9 mouse cellular contexts compared by ENCODE assay signal in the genomic region with DNA sequence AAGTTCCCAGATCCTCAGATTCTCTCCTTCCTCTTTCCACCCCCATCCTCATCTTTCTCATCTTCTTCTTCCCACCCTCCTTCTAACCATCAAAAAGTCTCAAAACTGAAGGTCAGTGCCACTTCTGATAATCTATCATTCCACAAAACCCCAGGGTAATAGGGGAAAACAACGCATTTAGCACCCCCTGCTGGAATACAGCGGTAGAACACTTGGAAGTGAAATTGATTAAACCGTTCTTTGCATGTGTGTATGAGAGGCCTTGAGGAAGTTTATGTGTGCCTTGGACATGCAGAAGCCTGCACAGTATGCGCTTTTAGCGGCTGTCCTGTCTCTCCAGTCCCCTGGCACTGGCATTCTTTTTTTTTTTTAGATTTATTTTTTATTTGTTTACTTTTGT. TPM values are rescaled to one million over a fixed set of nuclear protein-coding genes. Genes with fewer than 3 reads are reported as not detected.
DNase-seq lines count a peak whose midpoint lies in the region; ATAC-seq and TF ChIP-seq lines count a peak whose summit lies in the region.
"Had no signal": no experiment of that assay in that cellular context is flagged by ENCODE, and none has a peak within 500 bp of the region (broad histone marks: within the 10 kb centered on the region; RNA-seq: fewer than 3 reads in every experiment).

No protein-coding gene starts in this region.

- H3K4me2 ChIP-seq in intestine, postnatal 0 days (replicated peaks; ENCODE audit: low read depth), result no peak overlapping the region
- no peak overlapping the region for H3K4me2 ChIP-seq in intestine, embryonic 16.5 days (ENCODE audit: low read depth, low read length)

- peak; percentile 79 for DNase-seq in adrenal gland, postnatal 10 days
- DNase-seq in left cerebral cortex, adult 2 months (ENCODE audit: extremely low spot score in 1 of 2, low spot score in 2 of 2), result peak; percentile 61 to 73
- peak; percentile 23 for DNase-seq in ovary, postnatal 36 days (ENCODE audit: low spot score)

- intact Hi-C loops in left cerebral cortex, adult 2 months (cut with DNase I), result no loop called here

- no peak overlapping the region for H3K27ac ChIP-seq in intestine, postnatal 0 days (ENCODE audit: low read depth, low read length)
- H3K27ac ChIP-seq in intestine, embryonic 16.5 days (ENCODE audit: low read length), result no peak overlapping the region
- no peak overlapping the region for H3K27ac ChIP-seq in left cerebral cortex, adult 2 months

- no peaks in the 10 kb centered on the region; the same call in 1 of the 2 replicates for H3K36me3 ChIP-seq in intestine, postnatal 0 days (ENCODE audit: control insufficient read depth, insufficient read depth)
- no peaks in the 10 kb centered on the region for H3K36me3 ChIP-seq in intestine, embryonic 16.5 days (ENCODE audit: control insufficient read depth, insufficient read depth, low read length)
- no peaks in the 10 kb centered on the region for H3K36me3 ChIP-seq in E14TG2a.4 (ENCODE audit: insufficient read depth, low read length)

- H3K4me3 ChIP-seq in intestine, postnatal 0 days (ENCODE audit: low read depth, low read length), result no peak overlapping the region
- no peak overlapping the region for H3K4me3 ChIP-seq in intestine, embryonic 16.5 days (ENCODE audit: low read length)
- H3K4me3 ChIP-seq in E14TG2a.4 (replicated peaks; ENCODE audit: low read length), result no peak overlapping the region
- no peak overlapping the region for H3K4me3 ChIP-seq in left cerebral cortex, adult 2 months

- 3% methylated on average over 5 of the region's 5 CpGs for WGBS in intestine, postnatal 0 days
- 1% methylated on average over 5 of the region's 5 CpGs for WGBS in intestine, embryonic 16.5 days

- peak; percentile 83 for TF ChIP-seq CTCF in intestine, postnatal 0 days (IDR thresholded peaks at IDR 0.05; ENCODE audit: low read depth)
- TF ChIP-seq CTCF in E14TG2a.4 (conservative IDR thresholded peaks at IDR 0.05; ENCODE audit: low read length), result peak; percentile 77
- TF ChIP-seq CTCF in left cerebral cortex, adult 2 months (IDR thresholded peaks at IDR 0.05), result peak; percentile 86

- H3K9me3 ChIP-seq in intestine, postnatal 0 days (ENCODE audit: control insufficient read depth), result no peaks in the 10 kb centered on the region
- H3K9me3 ChIP-seq in intestine, embryonic 16.5 days (ENCODE audit: control insufficient read depth, low read length), result no peaks in the 10 kb centered on the region
- no peaks in the 10 kb centered on the region for H3K9me3 ChIP-seq in E14TG2a.4 (ENCODE audit: low read length)

- H3K4me1 ChIP-seq in intestine, postnatal 0 days (replicated peaks; ENCODE audit: control insufficient read depth, insufficient read depth, low read length), result peaks cover 3% of the 10 kb centered on the region; the same call in 1 of the 2 replicates
- H3K4me1 ChIP-seq in intestine, embryonic 16.5 days (ENCODE audit: control insufficient read depth, insufficient read depth, low read length), result peaks cover 5% of the 10 kb centered on the region; the same call in 1 of the 2 replicates
- peaks cover 35% of the 10 kb centered on the region for H3K4me1 ChIP-seq in E14TG2a.4 (replicated peaks; ENCODE audit: low read depth, low read length)

- no peaks in the 10 kb centered on the region for H3K27me3 ChIP-seq in intestine, postnatal 0 days (replicated peaks; ENCODE audit: control insufficient read depth, insufficient read depth, low read length)
- peaks cover 6% of the 10 kb centered on the region for H3K27me3 ChIP-seq in intestine, embryonic 16.5 days (replicated peaks; ENCODE audit: control insufficient read depth, insufficient read depth, low read length)
- H3K27me3 ChIP-seq in E14TG2a.4 (ENCODE audit: insufficient read depth, low read length), result peaks cover 16% of the 10 kb centered on the region

- ATAC-seq in intestine, postnatal 0 days, result no peak
- ATAC-seq in intestine, embryonic 16.5 days, result no peak
- 0 out of 2 replicates have a peak, but pooled peaks have one; percentile 63 for ATAC-seq in erythroblast, adult 5-6 weeks (replicated peaks; ENCODE audit: low FRiP score, poor library complexity, severe bottlenecking)
- ATAC-seq in inflammation-experienced regulatory T-cells, adult 6 months, result no peak

- no peak overlapping the region for H3K9ac ChIP-seq in intestine, postnatal 0 days (ENCODE audit: low read depth, low read length)
- H3K9ac ChIP-seq in intestine, embryonic 16.5 days (ENCODE audit: low read depth, low read length), result no peak overlapping the region

RNA-seq across cellular contexts. Expression of a gene that starts 4.8 kb away (rescaled TPM):
- 37.9 and 40.4 TPM in 2 replicates for polyA plus RNA-seq in intestine, postnatal 0 days (2015; fragmentation: Nextera tagmentation; extraction: Ambion mirVana)
- polyA plus RNA-seq in intestine, embryonic 16.5 days (2015; fragmentation: Nextera tagmentation; extraction: Ambion mirVana), result 33.8 and 39.1 TPM in 2 replicates
- total RNA-seq in adrenal gland, postnatal 10 days (2021), result 1 to 10 TPM; 2.4 to 6.6 TPM
- not detected in 2 replicates for total RNA-seq in erythroblast, adult 5-6 weeks (2015; ENCODE audit: low replicate concordance)
- total RNA-seq in erythroblast, adult 5-6 weeks (2017; ENCODE audit: low replicate concordance), result 0.43 and 1.5 TPM in 2 replicates
- total RNA-seq in left cerebral cortex, adult 2 months (2021), result under 1 TPM in 1 of 2 experiments, not detected in 1; 0.11 TPM
- under 1 TPM in 1 of 3 experiments, not detected in 2; 0.28 TPM for polyA plus RNA-seq in inflammation-experienced regulatory T-cells, adult 6 months (2017; shearing (Covaris generic))
- total RNA-seq: gastrocnemius, adult 8-10 months had no signal

RNA-seq across cellular contexts. Expression of a gene that starts 15.7 kb away (rescaled TPM):
- polyA plus RNA-seq in intestine, postnatal 0 days (2015; fragmentation: Nextera tagmentation; extraction: Ambion mirVana), result 10.9 and 11.4 TPM in 2 replicates
- polyA plus RNA-seq in intestine, embryonic 16.5 days (2015; fragmentation: Nextera tagmentation; extraction: Ambion mirVana), result 23.4 and 26.0 TPM in 2 replicates
- 10 to 100 TPM; 13.9 to 14.8 TPM for total RNA-seq in adrenal gland, postnatal 10 days (2021)
- total RNA-seq in erythroblast, adult 5-6 weeks (2015; ENCODE audit: low replicate concordance), result 0.96 and 3.8 TPM in 2 replicates
- total RNA-seq in erythroblast, adult 5-6 weeks (2017; ENCODE audit: low replicate concordance), result 3.1 and 4.0 TPM in 2 replicates
- 10 to 100 TPM; 20.8 to 23.0 TPM for total RNA-seq in left cerebral cortex, adult 2 months (2021)
- 10 to 100 TPM; 11.9 to 15.3 (median 13.9) TPM for polyA plus RNA-seq in inflammation-experienced regulatory T-cells, adult 6 months (2017; shearing (Covaris generic))

RNA-seq across cellular contexts. Expression of a gene that starts 32.9 kb away (rescaled TPM):
- 181 and 192 TPM in 2 replicates for polyA plus RNA-seq in intestine, postnatal 0 days (2015; fragmentation: Nextera tagmentation; extraction: Ambion mirVana)
- 62.9 and 67.0 TPM in 2 replicates for polyA plus RNA-seq in intestine, embryonic 16.5 days (2015; fragmentation: Nextera tagmentation; extraction: Ambion mirVana)
- not detected for total RNA-seq in adrenal gland, postnatal 10 days (2021)
- not detected in 2 replicates for total RNA-seq in erythroblast, adult 5-6 weeks (2015; ENCODE audit: low replicate concordance)
- not detected in 2 replicates for total RNA-seq in erythroblast, adult 5-6 weeks (2017; ENCODE audit: low replicate concordance)
- not detected for total RNA-seq in left cerebral cortex, adult 2 months (2021)
- not detected for polyA plus RNA-seq in inflammation-experienced regulatory T-cells, adult 6 months (2017; shearing (Covaris generic))
- total RNA-seq: gastrocnemius, adult 8-10 months had no signal

RNA-seq across cellular contexts. Expression of a gene that starts 39.4 kb away (rescaled TPM):
- 1.2 and 3.4 TPM in 2 replicates for polyA plus RNA-seq in intestine, postnatal 0 days (2015; fragmentation: Nextera tagmentation; extraction: Ambion mirVana)
- 3.9 and 6.0 TPM in 2 replicates for polyA plus RNA-seq in intestine, embryonic 16.5 days (2015; fragmentation: Nextera tagmentation; extraction: Ambion mirVana)
- total RNA-seq in adrenal gland, postnatal 10 days (2021), result not detected
- not detected in 2 replicates for total RNA-seq in erythroblast, adult 5-6 weeks (2015; ENCODE audit: low replicate concordance)
- total RNA-seq in erythroblast, adult 5-6 weeks (2017; ENCODE audit: low replicate concordance), result not detected in 2 replicates
- not detected for total RNA-seq in left cerebral cortex, adult 2 months (2021)
- polyA plus RNA-seq in inflammation-experienced regulatory T-cells, adult 6 months (2017; shearing (Covaris generic)), result not detected
- total RNA-seq: gastrocnemius, adult 8-10 months had no signal

RNA-seq across cellular contexts. Expression of a gene that starts 44.6 kb away (rescaled TPM):
- 103 and 107 TPM in 2 replicates for polyA plus RNA-seq in intestine, postnatal 0 days (2015; fragmentation: Nextera tagmentation; extraction: Ambion mirVana)
- polyA plus RNA-seq in intestine, embryonic 16.5 days (2015; fragmentation: Nextera tagmentation; extraction: Ambion mirVana), result 87.9 and 115 TPM in 2 replicates
- 10 to 100 TPM; 77.5 to 80.8 TPM for total RNA-seq in adrenal gland, postnatal 10 days (2021)
- 48.3 and 48.8 TPM in 2 replicates for total RNA-seq in erythroblast, adult 5-6 weeks (2015; ENCODE audit: low replicate concordance)
- 22.7 and 28.8 TPM in 2 replicates for total RNA-seq in erythroblast, adult 5-6 weeks (2017; ENCODE audit: low replicate concordance)
- total RNA-seq in left cerebral cortex, adult 2 months (2021), result 10 to 100 TPM; 55.2 to 58.9 TPM
- polyA plus RNA-seq in inflammation-experienced regulatory T-cells, adult 6 months (2017; shearing (Covaris generic)), result 10 to 100 TPM; 58.3 to 99.6 (median 68.0) TPM

Comparison
In these comparisons a context has a peak if more than half of its experiments do, and no peak if none do; other contexts are left out.
1. DNase-seq: peak in every context shown above with its lines; median percentile 79 in adrenal gland, postnatal 10 days; 67 in left cerebral cortex, adult 2 months; 23 in ovary, postnatal 36 days.